Mouse (Mus musculus): ENCODE measurements around the gene Gpa33. TPM values are rescaled to one million over a fixed set of nuclear protein-coding genes. Genes with fewer than 3 reads are reported as not detected.
"Not testable (repeated sequence)": the region's sequence is repeated elsewhere in the genome, so short reads cannot be mapped to it uniquely, and the experiment has no call there.

The Gpa33 gene
- total RNA-seq, 2 experiments from 2014 or later: not detected

DNA sequence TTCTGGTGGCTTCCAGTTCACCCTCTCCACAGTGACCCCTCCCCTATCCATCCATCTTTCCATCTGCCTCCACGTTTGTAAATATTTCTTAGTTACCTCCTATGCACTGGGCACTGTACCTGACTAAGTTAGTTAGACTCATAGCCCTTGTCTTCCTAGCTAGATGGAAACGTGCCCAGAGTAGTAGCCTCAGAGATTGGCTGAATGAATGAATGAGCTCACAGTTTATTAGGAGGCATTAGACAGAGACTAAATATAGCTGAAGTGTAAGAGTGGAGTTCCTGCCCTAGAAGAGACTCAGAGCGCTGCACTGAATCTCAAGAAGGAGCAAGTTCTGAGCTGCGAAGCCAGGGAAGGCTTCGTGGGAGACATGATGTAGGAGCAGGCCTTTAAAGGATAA is 1.5 kb upstream of the Gpa33 start:
- intact Hi-C loops (cut with DNase I): no loop called here
- DNase-seq: peak; percentile 54 to 67

- no peak for DNase-seq
- intact Hi-C loops (cut with DNase I): no loop called here
These were observed 2.3 kb downstream of the Gpa33 start for GRCm38 (mm10) chr1:166132367-166132766.

- no peak for DNase-seq
- intact Hi-C loops (cut with DNase I): no loop called here
These were observed 5.2 kb downstream of the Gpa33 start for GRCm38 (mm10) chr1:166135091-166135740.

- intact Hi-C loops (cut with DNase I): no loop called here
- peak in 1 of 2 experiments; percentile 26 for DNase-seq
These were observed 7.4 kb downstream of the Gpa33 start for GRCm38 (mm10) chr1:166137244-166137938.

- peak; percentile 32 to 45 for DNase-seq
- intact Hi-C loops (cut with DNase I): no loop called here
These were observed 8.1 kb downstream of the Gpa33 start for GRCm38 (mm10) chr1:166138136-166138535.

GRCm38 (mm10) chr1:166139113-166139512 is 9.1 kb downstream of the Gpa33 start:
- DNase-seq: no peak
- intact Hi-C loops (cut with DNase I): no loop called here

DNA sequence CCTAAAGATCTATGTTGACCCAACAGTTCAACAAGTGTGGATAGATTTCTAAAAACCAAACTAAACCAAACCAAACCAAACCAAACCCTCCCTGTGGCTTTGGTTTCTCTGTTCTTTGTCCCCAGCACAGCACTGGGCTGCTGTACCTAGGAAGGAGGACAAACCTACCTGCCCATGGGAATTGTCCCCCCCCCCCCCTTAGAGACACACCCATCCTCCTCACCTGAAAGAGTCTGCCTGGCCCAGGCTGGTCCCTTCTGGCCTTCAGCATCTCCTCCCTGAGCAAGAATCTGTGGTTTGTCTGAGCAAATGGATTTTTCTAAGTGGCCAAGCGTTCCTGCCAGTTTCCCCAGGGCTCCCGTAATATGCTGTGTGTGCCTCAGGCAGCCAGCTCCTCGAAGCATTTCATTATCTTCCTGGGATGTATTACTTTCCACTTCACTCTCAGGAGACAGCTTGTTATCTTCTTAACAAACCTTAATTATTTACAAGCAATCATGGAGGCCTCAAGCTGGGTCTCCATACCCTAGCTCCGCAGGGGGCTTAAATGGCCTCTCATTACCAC is 9.7 kb downstream of the Gpa33 start:
- no peak for DNase-seq
- intact Hi-C loops (cut with DNase I): no loop called here

GRCm38 (mm10) chr1:166141868-166142267 is 11.8 kb downstream of the Gpa33 start:
- DNase-seq; intact Hi-C loops (cut with DNase I): not testable (repeated sequence)

DNA sequence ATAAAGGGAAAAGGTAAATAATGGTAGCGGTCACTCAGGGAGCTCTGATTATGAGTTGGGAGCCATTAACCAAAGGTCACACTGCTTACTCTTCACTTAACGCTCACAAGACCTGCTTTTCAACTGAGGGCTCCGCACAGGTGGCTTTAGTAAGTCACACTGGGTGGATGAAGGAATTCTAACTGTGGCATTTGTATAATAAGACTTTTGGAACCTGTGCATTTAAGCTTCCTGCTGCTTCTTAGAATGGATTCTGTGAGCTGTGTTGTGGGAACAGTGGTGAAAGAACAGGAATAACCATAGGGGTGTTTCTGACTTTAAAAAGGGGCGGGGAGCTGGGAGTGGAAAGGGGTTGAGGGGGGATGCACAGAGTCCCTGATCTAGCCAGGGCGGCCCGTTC is 12.3 kb downstream of the Gpa33 start:
- DNase-seq: no peak
- intact Hi-C loops (cut with DNase I): no loop called here

GRCm38 (mm10) chr1:166146626-166147025 is 16.6 kb downstream of the Gpa33 start:
- no peak for DNase-seq
- intact Hi-C loops (cut with DNase I): no loop called here

DNA sequence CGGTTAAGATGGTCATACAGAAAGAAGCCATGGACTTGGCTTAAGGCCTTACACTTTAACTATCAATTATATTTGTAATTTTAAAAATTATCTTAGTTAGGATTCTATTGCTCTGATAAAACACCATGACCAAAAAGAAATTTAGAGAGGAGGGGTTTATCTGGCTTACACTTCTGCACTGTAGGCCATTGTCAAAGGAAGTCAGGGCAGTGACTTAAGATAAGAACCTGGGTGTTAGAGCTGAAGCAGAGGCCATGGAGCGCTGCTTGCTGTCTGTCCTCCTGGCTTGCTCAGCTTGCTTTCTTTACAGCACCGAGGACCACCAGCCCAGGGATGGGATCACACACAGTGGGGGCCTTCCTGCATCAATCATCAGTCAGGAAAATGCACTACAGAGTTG is 17.6 kb downstream of the Gpa33 start:
- DNase-seq: no peak
- intact Hi-C loops (cut with DNase I): no loop called here

DNA sequence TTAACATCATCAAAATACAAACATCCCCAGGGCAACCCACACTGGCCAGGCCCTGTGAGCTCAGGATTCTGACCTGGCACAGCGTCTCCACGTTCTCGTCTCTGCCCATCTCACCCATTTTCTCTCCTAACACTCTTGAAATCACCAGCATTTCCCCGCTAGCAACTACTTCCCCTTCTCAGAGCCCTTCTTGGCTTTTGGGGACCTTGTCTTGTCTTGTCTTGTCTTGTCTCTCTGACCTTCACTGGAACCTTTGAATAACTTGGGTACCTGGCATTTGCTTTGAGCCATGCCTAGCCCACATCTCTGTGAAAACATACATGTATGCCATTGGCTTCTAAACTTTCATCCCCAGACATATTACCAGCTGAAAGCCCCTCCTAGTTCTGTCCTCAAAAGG is 19.4 kb downstream of the Gpa33 start:
- intact Hi-C loops (cut with DNase I): no loop called here
- no peak for DNase-seq

GRCm38 (mm10) chr1:166150035-166150434 is 20.0 kb downstream of the Gpa33 start:
- intact Hi-C loops (cut with DNase I): loop anchor here (5.0 to 10.0 kb wide), 3 partner anchors 248 to 565 kb away; no protein-coding TSS in a partner anchor

DNA sequence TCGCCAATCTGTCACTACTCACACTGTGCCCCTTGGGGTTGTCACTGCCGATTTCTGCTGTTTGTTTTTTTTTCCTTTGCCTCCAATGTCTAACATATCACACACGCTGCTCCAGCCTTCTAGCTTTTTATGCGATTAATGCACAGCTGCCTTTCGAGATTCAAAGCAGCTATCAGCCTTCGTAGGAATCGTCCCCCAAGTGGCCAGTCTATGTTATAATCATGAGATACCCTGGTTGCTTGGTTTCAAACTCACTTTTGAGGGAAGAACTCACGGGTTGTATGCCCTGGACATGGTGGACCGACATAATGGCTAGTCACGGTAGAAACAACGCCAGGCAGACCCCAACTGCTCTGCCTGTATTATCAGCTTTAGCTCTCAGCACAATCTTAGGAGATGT is 21.3 kb downstream of the Gpa33 start:
- intact Hi-C loops (cut with DNase I): loop anchor here (5.0 to 10.0 kb wide), 3 partner anchors 249 to 567 kb away; no protein-coding TSS in a partner anchor
- no peak for DNase-seq

More at GRCm38 (mm10) chr1:166150035-166150434, 20.0 kb downstream of the Gpa33 start:
- no peak for DNase-seq

- DNase-seq: no peak
These were observed 22.0 kb downstream of the Gpa33 start for GRCm38 (mm10) chr1:166152034-166152433.

GRCm38 (mm10) chr1:166153351-166154120 is 23.5 kb downstream of the Gpa33 start:
- intact Hi-C loops (cut with DNase I): loop anchor here (1.0 to 10.0 kb wide), 9 partner anchors 50 to 569 kb away; partner anchors contain the start of gene Pou2f1
- peak; percentile 91 to 95 for DNase-seq

More at GRCm38 (mm10) chr1:166152034-166152433, 22.0 kb downstream of the Gpa33 start:
- intact Hi-C loops (cut with DNase I): loop anchor here (2.0 to 10.0 kb wide), 4 partner anchors 250 to 567 kb away; no protein-coding TSS in a partner anchor

- intact Hi-C loops (cut with DNase I): loop anchor here (1.0 to 10.0 kb wide), 5 partner anchors 51 to 570 kb away; no protein-coding TSS in a partner anchor
- DNase-seq: peak; percentile 76 to 89
These were observed 24.4 kb downstream of the Gpa33 start for GRCm38 (mm10) chr1:166154162-166155112.

DNA sequence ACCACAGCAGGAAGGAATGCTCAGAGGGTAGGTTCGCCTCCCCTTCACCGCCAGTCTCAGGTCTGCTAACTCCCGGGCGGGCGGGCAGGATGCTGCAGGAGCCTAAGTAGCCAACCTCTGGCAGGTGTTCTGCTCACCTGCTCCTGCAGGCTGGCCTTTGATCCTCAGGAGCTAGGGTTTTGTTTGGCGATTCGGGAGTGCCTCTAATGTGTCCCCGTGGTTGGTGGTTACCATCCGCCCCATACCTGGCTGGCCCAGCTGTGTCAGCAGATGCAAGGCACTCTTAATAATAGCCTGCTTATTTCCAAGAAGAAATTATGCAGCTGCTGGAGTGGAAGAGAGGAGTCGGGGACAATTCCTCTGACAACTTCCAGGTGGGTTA is 25.1 kb downstream of the Gpa33 start:
- intact Hi-C loops (cut with DNase I): loop anchor here (10.0 kb wide), 2 partner anchors 490 to 570 kb away; no protein-coding TSS in a partner anchor
- DNase-seq: no peak

- no peak for DNase-seq
- intact Hi-C loops (cut with DNase I): loop anchor here (10.0 kb wide), 2 partner anchors 493 to 573 kb away; no protein-coding TSS in a partner anchor
These were observed 27.7 kb downstream of the Gpa33 start for GRCm38 (mm10) chr1:166157712-166158111.

Data from heart, postnatal 10 days (tissue).